Mouse (Mus musculus) adrenal gland, adult 18-20 months (tissue): Measurements from ENCODE around the gene Ttyh3. TPM values are rescaled to one million over a fixed set of nuclear protein-coding genes. Genes with fewer than 3 reads are reported as not detected.
A peak's percentile ranks its signal among the peaks of the same experiment; 100 is the strongest.

Source experiments
- DNase-seq, 2 experiments: peaks; one replicate each; pipeline ENCODE4 v3.0.0; 2021 to 2022; ENCODE audit warnings: low spot score in 2 of 2
- total RNA-seq, 2 experiments: library from RNA; stranded (reverse); gene quantifications; 1 replicate in 1 of 2; 2 replicates in 1 of 2; pipeline ENCODE4 v1.2.3; 2021

Ttyh3 gene
- total RNA-seq, 2 experiments from 2014 or later = 26.5 to 70.6 TPM

DNA sequence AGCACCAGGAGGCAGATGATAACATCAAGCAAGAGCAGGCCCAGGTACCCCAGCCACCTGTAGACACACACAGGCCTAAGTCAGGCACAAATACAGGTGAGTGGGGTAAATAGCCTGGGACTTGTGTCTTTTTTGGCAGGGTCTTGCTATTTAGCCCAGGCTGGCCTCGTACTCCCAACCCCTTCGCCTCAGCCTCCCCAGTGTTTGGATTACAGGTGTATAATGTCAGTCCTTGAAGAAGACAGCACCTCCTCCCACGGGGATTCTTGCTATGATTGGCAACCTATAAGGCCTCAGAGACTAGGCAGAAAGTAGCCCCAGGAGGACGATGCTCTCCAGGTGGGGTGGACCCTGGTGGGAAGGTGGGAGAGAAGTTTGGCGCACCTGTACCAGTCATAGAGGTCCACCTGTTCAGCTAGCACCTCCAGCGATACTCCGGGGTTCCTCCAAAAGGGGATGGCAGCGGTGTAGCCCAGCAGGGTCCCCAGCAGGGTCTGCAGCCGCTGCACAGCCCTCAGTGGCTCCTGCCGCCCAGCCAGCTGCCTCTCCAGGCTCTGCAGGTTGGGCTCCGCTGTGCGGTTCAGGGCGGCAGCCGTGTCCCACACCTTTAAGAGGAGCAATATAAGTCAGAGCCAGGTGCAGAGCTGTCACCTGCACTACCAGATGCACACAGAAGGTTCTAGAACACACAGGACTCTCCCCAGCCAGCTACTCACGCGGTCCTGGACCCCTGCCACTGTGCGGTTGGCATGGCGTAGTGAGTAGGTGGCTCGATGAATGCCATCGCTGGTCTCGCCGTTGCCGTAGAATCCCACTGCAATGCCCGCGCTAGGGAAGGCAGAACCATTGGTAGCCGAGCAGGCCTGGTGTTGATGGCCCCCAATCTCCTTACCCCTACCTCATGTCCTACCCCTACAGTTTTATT lies 13.8 kb downstream of the Ttyh3 start:
- DNase-seq = no peak

DNA sequence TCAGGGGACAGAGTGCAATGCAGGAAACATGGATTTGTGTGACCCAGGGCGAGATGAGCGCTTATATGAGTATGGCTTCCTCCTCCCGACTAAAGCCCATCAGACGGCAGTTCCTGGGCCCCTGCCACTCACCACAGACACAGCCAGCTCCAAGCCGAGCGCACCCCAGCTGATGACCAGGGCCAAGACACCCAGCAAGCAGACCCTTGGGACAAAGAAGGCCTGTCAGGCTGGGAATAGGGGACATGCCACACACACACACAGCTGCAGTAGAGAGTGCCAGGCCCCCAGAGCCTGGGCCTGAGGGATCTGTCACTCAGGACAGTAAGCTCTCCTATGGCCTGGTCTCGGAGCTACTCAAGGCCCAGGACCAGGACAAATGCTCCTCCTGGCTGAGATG lies 15.4 kb downstream of the Ttyh3 start:
- no peak for DNase-seq

- no peak for DNase-seq
Measured at GRCm38 (mm10) chr5:140628995-140629394, 19.8 kb downstream of the Ttyh3 start.

DNA sequence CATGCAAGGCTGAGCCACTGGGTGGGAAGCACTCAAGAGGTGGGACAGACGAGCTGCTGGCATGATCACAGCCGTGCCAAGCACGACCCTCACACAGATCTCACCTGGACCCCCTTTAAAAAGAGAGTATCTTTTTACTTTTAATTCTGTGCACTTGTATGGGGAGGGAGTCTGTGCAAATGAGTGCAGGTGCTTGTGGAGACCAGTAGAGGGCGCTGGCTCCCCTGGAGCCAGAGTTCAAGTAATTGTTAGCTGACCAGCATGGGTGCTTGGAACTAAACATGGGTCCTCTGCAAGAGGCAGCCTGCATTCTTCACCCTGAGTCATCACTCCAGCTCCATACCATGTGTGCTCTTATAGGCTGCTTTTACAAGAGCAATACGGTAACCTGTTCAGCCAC lies 21.3 kb downstream of the Ttyh3 start:
- no peak for DNase-seq

- DNase-seq = no peak
Measured at GRCm38 (mm10) chr5:140624961-140625360, 23.9 kb downstream of the Ttyh3 start.

- DNase-seq = no peak
Measured at GRCm38 (mm10) chr5:140624238-140624637, 24.6 kb downstream of the Ttyh3 start.

- no peak for DNase-seq
Measured at GRCm38 (mm10) chr5:140623791-140624190, 25.0 kb downstream of the Ttyh3 start.

- no peak for DNase-seq
Measured at GRCm38 (mm10) chr5:140622978-140623670, 25.7 kb downstream of the Ttyh3 start.

- no peak for DNase-seq
Measured at GRCm38 (mm10) chr5:140621517-140621916, 27.3 kb downstream of the Ttyh3 start.

GRCm38 (mm10) chr5:140621092-140621491 lies 27.7 kb downstream of the Ttyh3 start:
- DNase-seq = no peak

DNA sequence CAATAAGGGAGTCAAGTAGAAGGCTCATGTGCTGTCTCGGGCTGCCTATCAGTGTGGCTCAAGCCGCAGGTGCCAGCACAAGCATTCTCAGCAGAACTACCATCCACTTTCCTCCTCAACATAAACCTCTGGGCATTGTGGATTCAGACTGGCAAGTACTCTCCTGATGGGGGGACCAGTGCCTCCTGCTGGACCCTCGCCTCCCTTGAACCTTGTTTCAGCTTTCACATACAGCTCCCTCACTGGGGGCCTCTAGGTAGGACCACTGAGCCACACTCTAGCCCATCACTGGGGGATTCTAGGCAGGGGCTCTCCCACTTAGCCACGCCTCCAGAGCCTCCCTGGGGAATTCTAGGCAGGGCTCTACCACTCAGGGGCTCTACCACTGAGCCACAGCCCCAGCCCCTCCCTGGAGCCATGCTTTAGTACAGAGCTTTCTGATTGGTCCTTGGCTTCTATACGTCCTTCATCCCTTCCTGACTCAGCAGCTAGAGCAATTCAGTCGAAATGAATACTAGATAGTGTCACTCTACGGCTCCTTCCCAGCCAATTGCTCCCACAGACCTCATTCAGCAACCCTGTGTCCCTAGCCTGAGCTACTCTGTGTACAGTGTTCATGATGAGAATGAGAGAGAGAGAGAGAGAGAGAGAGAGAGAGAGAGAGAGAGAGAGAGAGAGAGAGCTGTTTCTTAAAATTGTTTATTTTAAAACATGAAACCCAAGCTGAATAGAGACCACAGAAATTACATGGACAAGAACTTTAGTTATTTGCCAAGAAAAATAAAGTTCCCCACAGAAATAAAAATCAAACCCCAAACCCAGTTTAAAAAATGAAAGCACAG lies 28.7 kb downstream of the Ttyh3 start:
- DNase-seq = no peak

DNA sequence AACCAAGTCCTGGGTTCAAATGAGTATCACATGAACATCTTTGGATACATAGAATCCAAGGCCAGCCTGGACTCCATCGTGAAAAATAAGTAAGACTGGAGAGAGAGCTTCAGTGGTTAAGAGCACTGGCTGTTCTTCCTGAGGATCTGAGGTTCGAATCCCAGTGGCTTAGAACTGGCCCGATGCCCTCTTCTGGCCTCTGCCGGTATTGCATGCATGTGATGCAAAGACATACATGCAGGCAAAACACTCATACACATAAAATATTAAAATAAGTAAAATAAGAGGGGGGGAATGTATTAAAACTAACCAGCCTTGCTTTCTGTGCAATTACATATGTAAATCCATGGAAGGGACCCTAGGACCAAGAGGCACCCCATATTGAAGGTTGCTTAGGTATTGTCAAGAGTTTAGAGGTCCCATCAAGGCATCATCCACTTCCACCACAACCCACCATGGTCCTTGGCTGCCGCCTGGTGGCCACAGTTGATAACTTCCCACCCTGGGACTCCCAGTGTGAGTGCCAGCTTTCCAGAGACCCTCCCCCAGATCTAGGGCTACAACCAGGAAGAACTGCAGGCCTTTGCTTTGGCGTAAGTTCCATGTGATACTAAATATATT lies 29.6 kb downstream of the Ttyh3 start:
- peak; percentile 68 to 81 for DNase-seq

- no peak for DNase-seq
Measured at GRCm38 (mm10) chr5:140617714-140618113, 31.1 kb downstream of the Ttyh3 start.

- peak in 1 of 2 experiments; percentile 25 for DNase-seq
Measured at GRCm38 (mm10) chr5:140616691-140617090, 32.1 kb downstream of the Ttyh3 start.

- DNase-seq = no peak
Measured at GRCm38 (mm10) chr5:140616110-140616503, 32.7 kb downstream of the Ttyh3 start.

GRCm38 (mm10) chr5:140615321-140616109 lies 33.3 kb downstream of the Ttyh3 start:
- no peak for DNase-seq

GRCm38 (mm10) chr5:140614837-140615236 lies 34.0 kb downstream of the Ttyh3 start:
- DNase-seq = no peak

GRCm38 (mm10) chr5:140614141-140614540 lies 34.7 kb downstream of the Ttyh3 start:
- DNase-seq = no peak

- no peak for DNase-seq
Measured at GRCm38 (mm10) chr5:140612191-140612590, 36.6 kb downstream of the Ttyh3 start.

DNA sequence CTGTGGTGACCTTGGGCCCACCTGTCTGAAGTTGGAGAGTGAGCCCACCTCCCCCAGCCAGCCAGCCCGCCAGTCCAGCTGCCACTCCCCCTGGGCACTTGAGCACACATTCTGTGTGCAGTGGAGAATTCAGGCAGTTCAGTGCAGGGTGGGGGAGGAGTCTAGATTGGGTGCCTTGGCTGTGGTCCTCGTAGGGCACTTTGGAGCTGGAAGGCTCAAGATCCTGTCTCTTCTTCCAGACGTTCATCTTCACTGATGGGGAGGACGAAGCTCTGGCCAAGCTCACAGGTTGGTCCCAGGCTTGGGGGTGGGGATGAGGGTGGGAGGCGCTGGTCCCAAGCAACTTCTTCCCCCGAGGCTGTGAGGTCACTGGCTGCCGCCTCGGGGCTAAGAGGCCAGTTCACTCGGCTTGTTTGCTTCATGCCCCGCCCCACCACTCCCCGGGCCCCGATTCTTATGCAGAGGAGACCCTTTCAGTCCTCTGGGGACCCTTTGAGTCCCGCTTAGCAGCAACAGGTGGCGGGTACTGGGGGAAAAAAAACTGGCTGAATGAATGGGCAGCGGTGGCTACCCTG lies 37.1 kb downstream of the Ttyh3 start:
- no peak for DNase-seq
